Mouse (Mus musculus): ENCODE measurements around the gene Ank2.

DNA sequence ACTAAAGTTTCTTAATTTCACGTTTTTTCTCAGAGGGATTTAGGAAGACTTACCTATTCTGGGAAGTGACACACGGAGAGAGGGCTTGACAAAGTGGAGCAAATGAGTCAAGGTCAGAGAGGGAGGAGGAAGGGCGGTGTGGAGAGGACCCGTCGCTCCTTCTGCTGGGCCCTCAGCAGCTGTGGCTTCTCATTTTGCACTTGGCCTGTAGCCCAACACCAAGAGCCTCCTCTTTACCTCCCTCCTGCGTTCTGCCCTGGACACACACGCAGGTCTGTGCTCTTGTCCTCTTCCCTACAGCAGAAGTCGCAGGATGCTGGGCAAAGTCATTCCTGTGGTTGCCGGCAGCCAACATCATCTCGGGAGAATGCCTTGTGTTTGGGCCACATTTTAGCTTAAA is 22.0 kb upstream of the Ank2 start:
- TF ChIP-seq CTCF (IDR thresholded peaks at IDR 0.05; ENCODE audit: low read depth, low read length) (no peak), POLR2A (IDR thresholded peaks at IDR 0.05; ENCODE audit: extremely low read depth, insufficient read depth, low read length) (no peak)

All from liver, adult 2 months (tissue).